Mouse (Mus musculus) liver, adult 2 months (tissue): Measurements from ENCODE around the gene Mettl26. TPM values are rescaled to one million over a fixed set of nuclear protein-coding genes. Genes with fewer than 3 reads are reported as not detected.
A peak's percentile ranks its signal among the peaks of the same experiment; 100 is the strongest.

Experiments used
- DNase-seq: peaks from one replicate; pipeline ENCODE4 v3.0.0-alpha.2; 2011; ENCODE audit warnings: low read depth, low spot score; ENCODE audit errors: extremely low read depth
- H3K27ac ChIP-seq: fragments of 200-500 bp; replicated peaks from 2 replicates; pipeline ENCODE4 v1.5.1; 2012; ENCODE audit warnings: low read depth, mild to moderate bottlenecking, control low read depth, inconsistent platforms, low read length; ENCODE audit not compliant: insufficient read depth
- H3K27me3 ChIP-seq: fragments of 200-500 bp; 2 replicates; pipeline ENCODE4 v1.6.1; 2012; ENCODE audit warnings: mild to moderate bottlenecking, moderate library complexity, low read length, inconsistent platforms; ENCODE audit not compliant: control insufficient read depth, insufficient read depth
- H3K36me3 ChIP-seq: fragments of 200-500 bp; 2 replicates; pipeline ENCODE4 v1.6.1; 2012; ENCODE audit warnings: low read length, inconsistent platforms; ENCODE audit not compliant: control insufficient read depth, insufficient read depth
- H3K4me1 ChIP-seq: fragments of 200-500 bp; 2 replicates; pipeline ENCODE4 v1.6.1; 2011; ENCODE audit warnings: low read length; ENCODE audit not compliant: control insufficient read depth, insufficient read depth
- H3K4me3 ChIP-seq: fragments of 200-500 bp; 2 replicates; pipeline ENCODE4 v1.5.1; 2011; ENCODE audit warnings: low read depth, mild to moderate bottlenecking, control low read depth, low read length, moderate library complexity; ENCODE audit not compliant: insufficient read depth
- H3K79me2 ChIP-seq: fragments of 200-500 bp; 2 replicates; pipeline ENCODE4 v1.6.1; 2012; ENCODE audit warnings: inconsistent platforms, mild to moderate bottlenecking, low read length, moderate library complexity; ENCODE audit not compliant: control insufficient read depth, insufficient read depth
- H3K9ac ChIP-seq: fragments of 200-500 bp; 2 replicates; pipeline ENCODE4 v1.6.1; 2012; ENCODE audit warnings: low read depth, mild to moderate bottlenecking, control low read depth, inconsistent platforms, low read length
- CTCF ChIP-seq: fragments of 200-500 bp; IDR thresholded peaks from 2 replicates; pipeline ENCODE4 v1.5.1; 2011; ENCODE audit warnings: low read depth, low read length, control low read depth
- POLR2A ChIP-seq: fragments of 200-500 bp; IDR thresholded peaks from 2 replicates; pipeline ENCODE4 v1.6.1; 2011; ENCODE audit warnings: low read length, control low read depth; ENCODE audit not compliant: insufficient read depth; ENCODE audit errors: extremely low read depth
- WGBS: fragments of 180-500 bp; shearing (Covaris S2); methylation state at CpG from one replicate; pipeline ENCODE4 v1.1.7; 2018; 5-methylcytosine and 5-hydroxymethylcytosine counted together
- polyA plus RNA-seq: library from polyadenylated mRNA; depleted of rRNA; stranded (reverse); fragments of >200 nt; gene quantifications from 2 replicates; pipeline ENCODE4 v1.2.3, GENCODE M21; 2012
- total RNA-seq: library from RNA; depleted of rRNA; stranded (reverse); fragments of >200 nt; gene quantifications from 2 replicates; pipeline ENCODE4 v1.2.3, GENCODE M21; 2014

Gene Mettl26
- total and polyA plus RNA-seq, 2 experiments = 131 to 415 TPM

GRCm38 (mm10) chr17:25881691-25882090 lies 6.8 kb downstream of the Mettl26 start:
- Histone ChIP-seq H3K79me2 (peaks cover 6% of the 10 kb centered on the region; the same call in 1 of the 2 replicates), H3K27me3 (no peaks in the 10 kb centered on the region), H3K9ac (no peak overlapping the region), H3K4me1 (peaks cover 26% of the 10 kb centered on the region), H3K36me3 (peaks cover 4% of the 10 kb centered on the region; the same call in 1 of the 2 replicates), H3K27ac (peak overlapping the region; percentile 15; the same call in 1 of the 2 replicates), H3K4me3 (no peak overlapping the region)
- no peak for TF ChIP-seq POLR2A
- no peak for TF ChIP-seq CTCF
- DNase-seq = peak; percentile 49
- WGBS = 28% methylated on average over 4 of the region's 4 CpGs

DNA sequence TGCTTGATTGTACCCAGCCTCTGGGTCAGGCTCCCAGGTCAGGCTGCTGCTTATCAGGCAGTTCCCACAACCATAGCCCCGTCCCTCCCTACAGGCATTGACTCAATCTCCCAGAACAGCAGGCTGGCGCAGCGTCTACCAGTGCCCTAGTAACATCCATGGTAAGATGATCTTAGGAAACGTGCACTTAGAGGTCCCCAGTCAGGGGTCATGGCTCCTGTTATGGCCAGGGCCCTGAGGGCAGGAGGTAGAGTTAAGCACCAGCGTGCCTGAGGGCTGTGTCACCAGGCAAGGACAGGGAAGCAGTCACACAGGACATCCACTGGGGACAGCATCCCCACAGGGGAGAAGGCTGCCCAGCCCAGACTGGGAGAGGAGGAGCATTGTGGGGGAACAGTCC lies 7.4 kb downstream of the Mettl26 start:
- no peak for DNase-seq
- WGBS = 61% methylated on average over 5 of the region's 5 CpGs

GRCm38 (mm10) chr17:25883268-25883667 lies 8.4 kb downstream of the Mettl26 start:
- Histone ChIP-seq H3K9ac (no peak overlapping the region), H3K4me3 (no peak overlapping the region), H3K4me1 (peaks cover 28% of the 10 kb centered on the region), H3K27ac (no peak overlapping the region), H3K79me2 (0 out of 2 replicates have a peak, but pooled peaks cover 2% of the 10 kb centered on the region), H3K36me3 (peaks cover 4% of the 10 kb centered on the region; the same call in 1 of the 2 replicates), H3K27me3 (no peaks in the 10 kb centered on the region)
- no peak for TF ChIP-seq CTCF
- no peak for TF ChIP-seq POLR2A
- 90% methylated on average over 8 of the region's 8 CpGs for WGBS
- no peak for DNase-seq

More for the DNA sequence above, 7.4 kb downstream of the Mettl26 start:
- Histone ChIP-seq H3K4me1 (peaks cover 26% of the 10 kb centered on the region), H3K4me3 (no peak overlapping the region), H3K9ac (no peak overlapping the region), H3K36me3 (peaks cover 4% of the 10 kb centered on the region; the same call in 1 of the 2 replicates), H3K79me2 (peaks cover 2% of the 10 kb centered on the region; the same call in 1 of the 2 replicates), H3K27me3 (no peaks in the 10 kb centered on the region), H3K27ac (no peak overlapping the region)
- TF ChIP-seq POLR2A = no peak
- TF ChIP-seq CTCF = 0 out of 2 replicates have a peak, but pooled peaks have one; percentile 22

- Histone ChIP-seq H3K27ac (no peak overlapping the region), H3K79me2 (0 out of 2 replicates have a peak, but pooled peaks cover 2% of the 10 kb centered on the region), H3K9ac (no peak overlapping the region), H3K4me3 (no peak overlapping the region), H3K4me1 (peaks cover 25% of the 10 kb centered on the region), H3K36me3 (peaks cover 7% of the 10 kb centered on the region; the same call in 1 of the 2 replicates), H3K27me3 (no peaks in the 10 kb centered on the region)
- TF ChIP-seq POLR2A = no peak
- peak; percentile 31; the same call in 1 of the 2 replicates for TF ChIP-seq CTCF
- 94% methylated on average over 3 of the region's 3 CpGs for WGBS
- DNase-seq = no peak
Measured at GRCm38 (mm10) chr17:25883824-25884223, 8.9 kb downstream of the Mettl26 start.

- 69% methylated on average over 4 of the region's 4 CpGs for WGBS
- Histone ChIP-seq H3K27ac (peak overlapping the region; percentile 94), H3K79me2 (peaks cover 2% of the 10 kb centered on the region; the same call in 1 of the 2 replicates), H3K27me3 (no peaks in the 10 kb centered on the region), H3K4me3 (no peak overlapping the region), H3K36me3 (peaks cover 13% of the 10 kb centered on the region; the same call in 1 of the 2 replicates), H3K4me1 (peaks cover 18% of the 10 kb centered on the region), H3K9ac (no peak overlapping the region)
- DNase-seq = no peak
- TF ChIP-seq CTCF (peak; percentile 54), POLR2A (no peak)
Measured at GRCm38 (mm10) chr17:25885636-25886035, 10.8 kb downstream of the Mettl26 start.

DNA sequence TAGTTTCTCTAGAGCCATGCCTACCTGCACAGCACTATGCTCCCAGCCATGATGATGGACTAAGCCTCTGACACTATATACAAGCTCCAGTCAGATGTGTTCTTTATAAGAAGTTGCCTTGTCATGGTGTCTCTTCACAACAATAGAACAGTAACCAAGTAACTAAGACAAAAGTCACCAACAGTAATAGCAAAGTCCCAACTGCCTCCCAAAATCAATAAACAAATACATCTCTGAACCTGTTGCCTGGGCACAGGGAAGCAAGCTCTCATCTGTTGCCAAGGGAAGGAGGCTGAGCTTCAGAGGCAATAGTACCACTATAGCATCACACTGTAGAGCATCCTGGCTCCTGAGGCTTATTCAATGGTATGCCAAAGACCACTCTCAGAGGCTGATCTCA lies 11.9 kb downstream of the Mettl26 start:
- peak; percentile 93 for DNase-seq
- Histone ChIP-seq H3K4me1 (peaks cover 9% of the 10 kb centered on the region), H3K27me3 (no peaks in the 10 kb centered on the region), H3K4me3 (no peak overlapping the region), H3K9ac (peak overlapping the region; percentile 41; the same call in 1 of the 2 replicates), H3K36me3 (peaks cover 13% of the 10 kb centered on the region; the same call in 1 of the 2 replicates), H3K79me2 (peaks cover 5% of the 10 kb centered on the region; the same call in 1 of the 2 replicates), H3K27ac (peak overlapping the region; percentile 94)
- TF ChIP-seq POLR2A (no peak), CTCF (no peak)
